Mouse (Mus musculus): Measurements from ENCODE around the gene Cebpz. TPM values are rescaled to one million over a fixed set of nuclear protein-coding genes. Genes with fewer than 3 reads are reported as not detected.

The Cebpz gene
- polyA plus RNA-seq, 1 experiment from 2014 or later = 44.2 TPM

- Histone ChIP-seq H3K27me3 (no peaks in the 10 kb centered on the region), H3K36me3 (peaks cover 44% of the 10 kb centered on the region), H3K4me1 (replicated peaks) (peaks cover 32% of the 10 kb centered on the region), H3K9ac (no peak overlapping the region), H3K4me2 (no peak overlapping the region), H3K27ac (no peak overlapping the region), H3K4me3 (replicated peaks) (no peak overlapping the region), H3K9me3 (replicated peaks) (no peaks in the 10 kb centered on the region)
- ATAC-seq (ENCODE audit: low read depth) = no peak
- 73% methylated on average over 4 of the region's 4 CpGs for WGBS (ENCODE audit: insufficient replicate concordance)
- no peak for DNase-seq
Measured at GRCm38 (mm10) chr17:78938927-78939326, 2.1 kb upstream of the Cebpz start.

GRCm38 (mm10) chr17:78937229-78937853 lies 475 bp upstream of the Cebpz start:
- Histone ChIP-seq H3K4me3 (replicated peaks) (peak overlapping the region; percentile 91), H3K9me3 (replicated peaks) (no peaks in the 10 kb centered on the region), H3K4me1 (replicated peaks) (peaks cover 47% of the 10 kb centered on the region), H3K36me3 (peaks cover 45% of the 10 kb centered on the region), H3K9ac (peak overlapping the region; percentile 84), H3K27ac (peak overlapping the region; percentile 53), H3K4me2 (peak overlapping the region; percentile 83), H3K27me3 (no peaks in the 10 kb centered on the region)
- 6% methylated on average over 26 of the region's 26 CpGs for WGBS (ENCODE audit: insufficient replicate concordance)
- ATAC-seq (ENCODE audit: low read depth) (peak; percentile 18), DNase-seq (no peak)

GRCm38 (mm10) chr17:78935857-78936256 lies 1.0 kb downstream of the Cebpz start:
- Histone ChIP-seq H3K4me3 (replicated peaks) (peak overlapping the region; percentile 91), H3K4me2 (peak overlapping the region; percentile 83), H3K27ac (no peak overlapping the region), H3K9ac (peak overlapping the region; percentile 84), H3K36me3 (peaks cover 48% of the 10 kb centered on the region), H3K27me3 (no peaks in the 10 kb centered on the region), H3K4me1 (replicated peaks) (peaks cover 47% of the 10 kb centered on the region), H3K9me3 (replicated peaks) (no peaks in the 10 kb centered on the region)
- no peak for DNase-seq
- no peak for ATAC-seq (ENCODE audit: low read depth)
- WGBS (ENCODE audit: insufficient replicate concordance) = 18% methylated on average over 2 of the region's 2 CpGs

- peaks cover 37% of the 10 kb centered on the region for H3K36me3 ChIP-seq
- DNase-seq = no peak
- peaks cover 24% of the 10 kb centered on the region for H3K4me1 ChIP-seq (replicated peaks)
- peak overlapping the region; percentile 83 for H3K4me2 ChIP-seq
- H3K27me3 ChIP-seq = no peaks in the 10 kb centered on the region
- no peak overlapping the region for H3K27ac ChIP-seq
- WGBS (ENCODE audit: insufficient replicate concordance) = 47% methylated on average over 6 of the region's 6 CpGs
- H3K9me3 ChIP-seq (replicated peaks) = no peaks in the 10 kb centered on the region
- H3K9ac ChIP-seq = no peak overlapping the region
- no peak for ATAC-seq (ENCODE audit: low read depth)
- H3K4me3 ChIP-seq (replicated peaks) = peak overlapping the region; percentile 77; the same call in 1 of the 2 replicates
Measured at GRCm38 (mm10) chr17:78917696-78918095, 19.2 kb downstream of the Cebpz start.

GRCm38 (mm10) chr17:78916899-78917298 lies 20.0 kb downstream of the Cebpz start:
- ATAC-seq (ENCODE audit: low read depth) (0 out of 2 replicates have a peak, but pooled peaks have one; percentile 17), DNase-seq (no peak)

GRCm38 (mm10) chr17:78916369-78916813 lies 20.5 kb downstream of the Cebpz start, which contains the start of gene Cebpzos:
TSS of gene Cebpzos (plus strand) at chr17:78916500.
- DNase-seq (peak; percentile 91), ATAC-seq (ENCODE audit: low read depth) (peak; percentile 94)
- WGBS (ENCODE audit: insufficient replicate concordance) = under 1% methylated on average over 37 of the region's 37 CpGs
- peaks cover 29% of the 10 kb centered on the region for H3K4me1 ChIP-seq (replicated peaks)
- peak within 1 kb of the TSS; percentile 82 for H3K9ac ChIP-seq
- H3K36me3 ChIP-seq = peaks cover 25% of the 10 kb centered on the region
- H3K4me3 ChIP-seq (replicated peaks) = peak within 1 kb of the TSS; percentile 77
- H3K27ac ChIP-seq = peak within 1 kb of the TSS; percentile 82
- peak within 1 kb of the TSS; percentile 83 for H3K4me2 ChIP-seq
- no peaks in the 10 kb centered on the region for H3K27me3 ChIP-seq
- H3K9me3 ChIP-seq (replicated peaks) = no peaks in the 10 kb centered on the region

More at GRCm38 (mm10) chr17:78916899-78917298, 20.0 kb downstream of the Cebpz start:
- H3K27me3 ChIP-seq = no peaks in the 10 kb centered on the region
- peaks cover 29% of the 10 kb centered on the region for H3K4me1 ChIP-seq (replicated peaks)
- H3K9me3 ChIP-seq (replicated peaks) = no peaks in the 10 kb centered on the region
- peaks cover 30% of the 10 kb centered on the region for H3K36me3 ChIP-seq
- peak overlapping the region; percentile 77 for H3K4me3 ChIP-seq (replicated peaks)
- H3K27ac ChIP-seq = peak overlapping the region; percentile 82
- WGBS (ENCODE audit: insufficient replicate concordance) = 4% methylated on average over 11 of the region's 11 CpGs
- peak overlapping the region; percentile 82 for H3K9ac ChIP-seq
- peak overlapping the region; percentile 83 for H3K4me2 ChIP-seq

- Histone ChIP-seq H3K27me3 (no peaks in the 10 kb centered on the region), H3K9ac (peak overlapping the region; percentile 82), H3K36me3 (peaks cover 20% of the 10 kb centered on the region), H3K4me1 (replicated peaks) (peaks cover 29% of the 10 kb centered on the region), H3K27ac (peak overlapping the region; percentile 82), H3K9me3 (replicated peaks) (no peaks in the 10 kb centered on the region), H3K4me2 (peak overlapping the region; percentile 83), H3K4me3 (replicated peaks) (peak overlapping the region; percentile 77)
- no peak for ATAC-seq (ENCODE audit: low read depth)
- DNase-seq = no peak
- 44% methylated on average over 6 of the region's 6 CpGs for WGBS (ENCODE audit: insufficient replicate concordance)
Measured at GRCm38 (mm10) chr17:78915772-78916171, 21.1 kb downstream of the Cebpz start.

- Histone ChIP-seq H3K9ac (no peak overlapping the region), H3K9me3 (replicated peaks) (no peaks in the 10 kb centered on the region), H3K4me3 (replicated peaks) (no peak overlapping the region), H3K27me3 (no peaks in the 10 kb centered on the region), H3K4me2 (0 out of 2 replicates have a peak overlapping the region, but pooled peaks have one; percentile 64), H3K27ac (no peak overlapping the region), H3K36me3 (peaks cover 5% of the 10 kb centered on the region), H3K4me1 (replicated peaks) (peaks cover 29% of the 10 kb centered on the region)
- ATAC-seq (ENCODE audit: low read depth) (no peak), DNase-seq (no peak)
- WGBS (ENCODE audit: insufficient replicate concordance) = 68% methylated on average over 3 of the region's 3 CpGs
Measured at GRCm38 (mm10) chr17:78913921-78914320, 22.9 kb downstream of the Cebpz start.

- 19% methylated on average over 6 of the region's 6 CpGs for WGBS (ENCODE audit: insufficient replicate concordance)
- H3K4me3 ChIP-seq (replicated peaks) = peak overlapping the region; percentile 55
- no peaks in the 10 kb centered on the region for H3K36me3 ChIP-seq
- H3K9ac ChIP-seq = peak overlapping the region; percentile 51; the same call in 1 of the 2 replicates
- 0 out of 2 replicates have a peak overlapping the region, but pooled peaks have one; percentile 14 for H3K27ac ChIP-seq
- ATAC-seq (ENCODE audit: low read depth) (peak; percentile 29), DNase-seq (no peak)
- peaks cover 28% of the 10 kb centered on the region for H3K4me1 ChIP-seq (replicated peaks)
- H3K27me3 ChIP-seq = no peaks in the 10 kb centered on the region; the same call in 1 of the 2 replicates
- no peaks in the 10 kb centered on the region for H3K9me3 ChIP-seq (replicated peaks)
- peak overlapping the region; percentile 64 for H3K4me2 ChIP-seq
Measured at GRCm38 (mm10) chr17:78912861-78913281, 24.0 kb downstream of the Cebpz start.

- 46% methylated on average over 2 of the region's 2 CpGs for WGBS (ENCODE audit: insufficient replicate concordance)
- Histone ChIP-seq H3K27me3 (no peaks in the 10 kb centered on the region; the same call in 1 of the 2 replicates), H3K9me3 (replicated peaks) (no peaks in the 10 kb centered on the region), H3K4me2 (no peak overlapping the region), H3K4me1 (replicated peaks) (peaks cover 12% of the 10 kb centered on the region), H3K36me3 (no peaks in the 10 kb centered on the region), H3K27ac (no peak overlapping the region), H3K4me3 (replicated peaks) (no peak overlapping the region), H3K9ac (no peak overlapping the region)
- DNase-seq (no peak), ATAC-seq (ENCODE audit: low read depth) (no peak)
Measured at GRCm38 (mm10) chr17:78909374-78909773, 27.5 kb downstream of the Cebpz start.

GRCm38 (mm10) chr17:78906892-78907291 lies 30.0 kb downstream of the Cebpz start, which contains the start of gene Sult6b1:
TSS of gene Sult6b1 (minus strand) at chr17:78906992.
- Histone ChIP-seq H3K9me3 (replicated peaks) (no peaks in the 10 kb centered on the region), H3K4me3 (replicated peaks) (no peak within 1 kb of the TSS), H3K4me2 (no peak within 1 kb of the TSS), H3K27ac (no peak within 1 kb of the TSS), H3K36me3 (no peaks in the 10 kb centered on the region), H3K4me1 (replicated peaks) (no peaks in the 10 kb centered on the region), H3K9ac (no peak within 1 kb of the TSS), H3K27me3 (no peaks in the 10 kb centered on the region; the same call in 1 of the 2 replicates)
- 66% methylated on average over 5 of the region's 5 CpGs for WGBS (ENCODE audit: insufficient replicate concordance)
- ATAC-seq (ENCODE audit: low read depth) = no peak
- no peak for DNase-seq
